Mouse (Mus musculus): ENCODE results near the gene Klk7. TPM values are rescaled to one million over a fixed set of nuclear protein-coding genes. Genes with fewer than 3 reads are reported as not detected.
A peak's percentile ranks its signal among the peaks of the same experiment; 100 is the strongest.

Klk7 gene
- not detected for total RNA-seq (2022)

GRCm38 (mm10) chr7:43810994-43811393 is at the start of gene Klk7:
Klk7 (plus strand) TSS chr7:43811294.
- no peak for DNase-seq (ENCODE audit: low spot score in 2 of 2)

GRCm38 (mm10) chr7:43766484-43766883 is 44.6 kb upstream of the Klk7 start:
- no peak for DNase-seq (ENCODE audit: low spot score in 2 of 2)

GRCm38 (mm10) chr7:43768597-43768996 is 42.5 kb upstream of the Klk7 start, which contains the start of gene Klk12:
Klk12 (plus strand) TSS chr7:43768897.
- no peak for DNase-seq (ENCODE audit: low spot score in 2 of 2)

GRCm38 (mm10) chr7:43769636-43770035 is 41.5 kb upstream of the Klk7 start:
- no peak for DNase-seq (ENCODE audit: low spot score in 2 of 2)

GRCm38 (mm10) chr7:43770701-43771100 is 40.4 kb upstream of the Klk7 start:
- DNase-seq (ENCODE audit: low spot score in 2 of 2), result no peak

GRCm38 (mm10) chr7:43771916-43772315 is 39.2 kb upstream of the Klk7 start:
- DNase-seq (ENCODE audit: low spot score in 2 of 2), result no peak

GRCm38 (mm10) chr7:43772901-43773300 is 38.2 kb upstream of the Klk7 start:
- no peak for DNase-seq (ENCODE audit: low spot score in 2 of 2)

- DNase-seq (ENCODE audit: low spot score in 2 of 2), result no peak
These were observed 36.7 kb upstream of the Klk7 start, which contains the start of gene Klk11 for GRCm38 (mm10) chr7:43774364-43774763. Klk11 (plus strand) TSS chr7:43774604.

GRCm38 (mm10) chr7:43774802-43775201 is 36.3 kb upstream of the Klk7 start:
- no peak for DNase-seq (ENCODE audit: low spot score in 2 of 2)

GRCm38 (mm10) chr7:43775311-43776057 is 35.6 kb upstream of the Klk7 start:
- DNase-seq (ENCODE audit: low spot score in 2 of 2), result no peak

GRCm38 (mm10) chr7:43776506-43776905 is 34.6 kb upstream of the Klk7 start:
- DNase-seq (ENCODE audit: low spot score in 2 of 2), result no peak

- DNase-seq (ENCODE audit: low spot score in 2 of 2), result no peak
These were observed 33.7 kb upstream of the Klk7 start for GRCm38 (mm10) chr7:43777423-43777822.

- DNase-seq (ENCODE audit: low spot score in 2 of 2), result no peak
These were observed 32.7 kb upstream of the Klk7 start for GRCm38 (mm10) chr7:43778176-43778970.

- no peak for DNase-seq (ENCODE audit: low spot score in 2 of 2)
These were observed 30.9 kb upstream of the Klk7 start for GRCm38 (mm10) chr7:43780241-43780640.

- no peak for DNase-seq (ENCODE audit: low spot score in 2 of 2)
These were observed 30.3 kb upstream of the Klk7 start, which contains the start of gene Klk10 for GRCm38 (mm10) chr7:43780746-43781145. Klk10 (plus strand) TSS chr7:43781035.

GRCm38 (mm10) chr7:43781541-43781940 is 29.6 kb upstream of the Klk7 start:
- DNase-seq (ENCODE audit: low spot score in 2 of 2), result no peak

- DNase-seq (ENCODE audit: low spot score in 2 of 2), result peak; percentile 36 to 47
These were observed 28.5 kb upstream of the Klk7 start for GRCm38 (mm10) chr7:43782275-43783265.

- no peak for DNase-seq (ENCODE audit: low spot score in 2 of 2)
These were observed 25.8 kb upstream of the Klk7 start for GRCm38 (mm10) chr7:43785286-43785685.

GRCm38 (mm10) chr7:43788096-43788495 is 23.0 kb upstream of the Klk7 start:
- no peak for DNase-seq (ENCODE audit: low spot score in 2 of 2)

GRCm38 (mm10) chr7:43789295-43789694 is 21.8 kb upstream of the Klk7 start:
- DNase-seq (ENCODE audit: low spot score in 2 of 2), result no peak

GRCm38 (mm10) chr7:43791591-43791990 is 19.5 kb upstream of the Klk7 start, which contains the start of gene Klk9:
Klk9 (plus strand) TSS chr7:43791891.
- no peak for DNase-seq (ENCODE audit: low spot score in 2 of 2)
